Mouse (Mus musculus) cerebellum, postnatal 4 days (tissue): ENCODE data around the gene Tex28.
"Not testable (repeated sequence)": the region's sequence is repeated elsewhere in the genome, so short reads cannot be mapped to it uniquely, and the experiment has no call there.

Experiments
- DNase-seq, 2 experiments: peaks; one replicate each; pipeline ENCODE4 v3.0.0; 2022; ENCODE audit warnings: low spot score in 2 of 2, mixed read lengths in 1 of 2

The Tex28 gene

DNA sequence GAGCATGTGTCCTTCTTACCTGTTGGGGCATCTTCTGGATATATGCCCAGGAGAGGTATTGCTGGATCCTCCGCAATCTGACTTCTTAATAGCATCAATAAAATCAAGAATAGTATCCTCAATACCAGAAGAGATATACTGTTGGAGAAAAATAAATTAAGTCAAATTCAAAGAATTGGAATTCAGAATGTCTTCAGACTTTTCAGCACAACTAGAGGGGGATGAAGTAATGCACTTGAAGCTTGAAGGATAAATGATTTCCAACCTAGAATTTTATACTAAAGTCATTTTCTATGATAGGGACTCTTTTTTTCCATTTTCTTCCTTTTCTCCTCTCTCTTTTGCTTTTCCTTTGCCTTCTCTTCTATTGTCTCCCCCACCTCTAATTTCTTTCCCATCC lies at the start of gene Tex28:
TSS of gene Tex28 (minus strand) at position 101 of the 400 bp plus-strand sequence.
- no peak for DNase-seq

- no peak for DNase-seq
Measured at GRCm38 (mm10) chrX:74203556-74203955, 35.9 kb upstream of the Tex28 start.

DNA sequence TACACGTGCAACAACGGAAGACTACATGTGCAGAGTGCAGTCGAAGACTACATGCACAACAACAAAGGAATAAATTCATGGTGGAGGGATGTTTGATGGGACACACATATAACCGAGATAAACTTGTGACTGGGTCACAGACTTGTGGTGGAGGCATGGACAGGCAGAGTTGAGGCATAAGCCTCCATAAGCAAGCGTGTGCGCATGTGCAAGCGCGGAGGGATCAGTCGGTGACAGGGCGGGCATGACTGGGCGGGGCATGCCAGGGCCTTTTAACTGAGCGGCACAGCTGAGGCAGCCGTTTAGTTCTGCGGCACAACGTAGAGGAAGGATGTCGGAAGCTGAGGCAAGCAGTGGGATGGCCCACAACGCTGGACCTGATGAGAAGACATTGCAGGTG lies 9.3 kb upstream of the Tex28 start, which contains the start of gene Tktl1:
TSS of gene Tktl1 (plus strand) at position 301 of the 400 bp plus-strand sequence.
- no peak for DNase-seq

GRCm38 (mm10) chrX:74135263-74135662 lies 32.4 kb downstream of the Tex28 start, which contains the start of gene Mecp2:
Mecp2 (minus strand) TSS chrX:74135363.
- DNase-seq, result not testable (repeated sequence)

GRCm38 (mm10) chrX:74127164-74127563 lies 40.5 kb downstream of the Tex28 start, which contains the start of gene Opn1mw:
Opn1mw (plus strand) TSS chrX:74127464.
- DNase-seq, result no peak

DNA sequence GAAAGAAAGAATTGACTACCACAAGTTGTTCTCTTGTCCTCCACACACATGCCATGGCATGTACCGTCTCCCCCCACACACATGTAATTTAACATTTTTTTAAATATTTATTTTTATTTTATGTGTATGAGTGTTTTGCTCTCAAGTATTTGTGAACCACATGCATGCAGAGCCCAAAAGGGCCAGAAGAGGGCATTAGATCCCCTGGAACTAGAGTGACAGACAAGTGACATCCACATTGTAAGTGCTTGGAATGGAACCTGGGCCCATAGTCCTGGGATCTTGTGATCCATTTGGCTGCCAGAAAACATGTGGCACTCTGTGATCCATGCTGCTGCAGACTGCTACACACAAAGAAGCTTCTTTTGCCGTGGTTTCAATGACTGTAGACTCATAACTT lies 42.7 kb downstream of the Tex28 start:
- DNase-seq, result no peak

- peak in 1 of 2 experiments; percentile 39 for DNase-seq
Measured at GRCm38 (mm10) chrX:74115511-74115910, 52.1 kb downstream of the Tex28 start.

DNA sequence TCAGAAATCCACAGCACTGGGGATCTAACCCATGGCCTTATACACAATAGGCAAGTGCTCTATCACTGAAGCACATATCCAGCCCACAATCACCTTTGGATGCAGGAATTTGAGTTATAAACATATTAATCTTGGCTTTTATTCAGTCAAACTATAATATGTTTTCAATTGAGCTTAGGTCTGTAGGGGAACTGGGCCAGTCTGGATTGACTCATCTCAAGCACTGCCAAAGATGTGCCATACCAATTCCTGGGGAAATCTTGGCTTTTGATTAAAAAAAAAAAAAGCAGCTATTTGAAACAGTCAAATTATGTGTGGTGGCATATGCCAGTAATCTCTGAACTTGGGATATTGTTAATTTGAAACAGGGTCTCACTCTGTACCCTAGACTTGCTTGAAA lies 53.6 kb downstream of the Tex28 start:
- DNase-seq, result no peak

- no peak for DNase-seq
Measured at GRCm38 (mm10) chrX:74108747-74109146, 58.9 kb downstream of the Tex28 start.

GRCm38 (mm10) chrX:74105916-74106315 lies 61.7 kb downstream of the Tex28 start:
- no peak for DNase-seq

DNA sequence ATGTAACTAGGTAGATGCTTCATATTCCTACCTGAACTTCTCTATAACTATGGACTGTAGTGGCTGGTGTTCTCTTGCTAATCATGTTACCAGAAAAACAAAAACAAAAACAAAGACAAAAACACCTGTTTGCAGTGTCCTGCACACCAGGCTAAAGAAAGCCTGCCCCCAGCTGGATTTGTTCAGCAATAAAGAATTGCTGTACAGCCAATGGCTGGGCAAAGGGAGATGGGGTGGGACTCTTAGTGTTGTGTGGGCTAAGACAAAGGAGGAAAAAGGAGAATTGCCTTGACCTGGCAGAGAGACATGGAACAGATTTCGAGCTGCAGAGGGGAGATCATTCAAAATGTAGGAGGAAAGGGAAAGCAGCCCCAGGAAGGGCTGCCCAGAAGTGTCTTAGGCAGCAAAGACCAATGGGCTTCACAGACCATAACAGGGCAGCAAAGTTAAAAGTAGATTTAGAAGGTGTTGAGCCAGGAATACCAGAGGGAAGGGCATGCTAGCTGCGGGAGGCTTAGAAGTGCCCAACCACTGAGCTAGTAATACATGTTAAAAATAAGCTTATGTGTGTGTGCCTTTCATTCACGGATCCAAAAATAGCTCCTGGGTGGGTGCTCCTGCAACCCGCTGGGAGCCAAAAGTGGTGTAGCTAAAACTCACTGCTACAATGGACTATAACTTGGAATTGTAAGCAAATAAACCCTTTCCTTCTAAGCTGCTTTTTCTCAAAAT lies 64.0 kb downstream of the Tex28 start:
- no peak for DNase-seq
